Mouse (Mus musculus) ES-CJ7 (cell line): Measurements from ENCODE around the gene Lama4.
A peak's percentile ranks its signal among the peaks of the same experiment; 100 is the strongest.

Experiments
- DNase-seq: peaks from one replicate; pipeline ENCODE4 v3.0.0; 2011; ENCODE audit warnings: low read depth, low spot score

Gene Lama4

GRCm38 (mm10) chr10:39049581-39050294, 84.4 kb downstream of the Lama4 start:
- no peak for DNase-seq

- no peak for DNase-seq
Measured at GRCm38 (mm10) chr10:39056050-39056449, 90.7 kb downstream of the Lama4 start.

- DNase-seq, result peak; percentile 84
Measured at GRCm38 (mm10) chr10:39064732-39065131, 99.4 kb downstream of the Lama4 start.

GRCm38 (mm10) chr10:39065449-39065848, 100.1 kb downstream of the Lama4 start:
- DNase-seq, result peak; percentile 11

GRCm38 (mm10) chr10:39066061-39066460, 100.7 kb downstream of the Lama4 start:
- DNase-seq, result no peak

GRCm38 (mm10) chr10:39066962-39067361, 101.6 kb downstream of the Lama4 start:
- peak; percentile 92 for DNase-seq

GRCm38 (mm10) chr10:39072048-39072447, 106.7 kb downstream of the Lama4 start:
- DNase-seq, result no peak

- peak; percentile 77 for DNase-seq
Measured at GRCm38 (mm10) chr10:39096981-39097380, 131.7 kb downstream of the Lama4 start.

- DNase-seq, result no peak
Measured at GRCm38 (mm10) chr10:39098746-39099145, 133.4 kb downstream of the Lama4 start.

- no peak for DNase-seq
Measured at GRCm38 (mm10) chr10:39104803-39105449, 139.6 kb downstream of the Lama4 start.

- DNase-seq, result no peak
Measured at GRCm38 (mm10) chr10:39106413-39106812, 141.1 kb downstream of the Lama4 start.

GRCm38 (mm10) chr10:39106935-39107334, 141.6 kb downstream of the Lama4 start:
- peak; percentile 91 for DNase-seq

GRCm38 (mm10) chr10:39108837-39109488, 143.6 kb downstream of the Lama4 start:
- no peak for DNase-seq

- DNase-seq, result no peak
Measured at GRCm38 (mm10) chr10:39109489-39109874, 144.2 kb downstream of the Lama4 start.

GRCm38 (mm10) chr10:39121412-39121811, 156.1 kb downstream of the Lama4 start:
- DNase-seq, result peak; percentile 28

GRCm38 (mm10) chr10:39133462-39134310, 168.4 kb downstream of the Lama4 start, which contains the start of the genes Fam229b and Tube1:
TSS of gene Fam229b (minus strand) at chr10:39133914.
TSS of gene Tube1 (plus strand) at chr10:39133976.
- peak; percentile 98 for DNase-seq

GRCm38 (mm10) chr10:39137766-39138165, 172.5 kb downstream of the Lama4 start:
- DNase-seq, result no peak

- DNase-seq, result no peak
Measured at GRCm38 (mm10) chr10:39138761-39139160, 173.4 kb downstream of the Lama4 start.

GRCm38 (mm10) chr10:39140843-39141242, 175.5 kb downstream of the Lama4 start:
- peak; percentile 56 for DNase-seq

GRCm38 (mm10) chr10:39141401-39141800, 176.1 kb downstream of the Lama4 start:
- DNase-seq, result no peak

GRCm38 (mm10) chr10:39142216-39142615, 176.9 kb downstream of the Lama4 start:
- no peak for DNase-seq

- no peak for DNase-seq
Measured at GRCm38 (mm10) chr10:39156719-39157118, 191.4 kb downstream of the Lama4 start.
